Mouse (Mus musculus): ENCODE data around the gene Rbm42. TPM values are rescaled to one million over a fixed set of nuclear protein-coding genes. Genes with fewer than 3 reads are reported as not detected.

Gene Rbm42
- total RNA-seq, 2 experiments from 2014 or later = 66.8 to 70.8 TPM

DNA sequence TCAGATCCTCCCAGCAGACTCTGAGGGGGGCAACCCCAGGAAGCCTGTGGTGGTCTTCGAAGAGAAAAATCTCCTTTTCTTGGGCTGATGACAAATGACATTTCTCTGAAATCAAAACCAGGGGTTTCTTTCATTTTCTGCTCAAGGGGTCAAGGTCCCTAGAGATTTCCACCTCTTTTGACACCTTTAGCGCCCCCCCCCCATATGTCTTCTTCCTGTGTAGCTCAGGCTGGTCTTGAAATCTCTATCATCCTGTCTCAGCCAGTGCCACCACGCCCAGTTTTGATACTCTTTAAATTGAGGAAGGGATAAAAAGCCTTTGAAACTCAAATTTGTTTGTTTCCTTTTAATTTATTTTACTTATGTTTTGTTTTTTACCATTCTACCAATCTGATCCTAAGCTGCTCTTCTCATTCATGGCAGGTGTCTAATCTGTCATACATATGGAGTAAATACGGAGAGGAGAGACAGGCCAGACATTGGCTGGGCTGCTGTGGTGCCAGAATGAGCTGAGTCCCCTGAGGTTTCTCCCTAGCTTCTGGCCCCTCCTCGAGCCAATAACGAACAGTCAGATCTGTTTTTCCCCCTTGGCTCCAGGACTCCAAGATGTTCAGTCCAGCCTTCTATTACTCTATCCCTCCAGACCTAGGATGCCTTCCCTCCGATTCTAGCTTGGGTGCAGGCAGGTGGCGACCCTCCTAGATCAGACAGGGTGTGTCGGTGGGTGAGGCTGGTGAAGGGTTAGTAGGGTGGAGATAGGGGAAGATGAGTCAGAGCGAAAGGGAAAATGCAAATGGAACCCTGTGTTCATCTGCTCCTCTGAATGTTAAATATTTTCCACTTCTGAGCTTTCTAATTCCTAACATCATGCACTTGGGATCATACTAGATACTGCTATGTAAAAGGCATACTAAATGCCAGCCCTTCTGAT lies 56.3 kb downstream of the Rbm42 start:
- no peak for DNase-seq (ENCODE audit: low spot score in 2 of 2)
- intact Hi-C loops (cut with DNase I) = no loop called here

DNA sequence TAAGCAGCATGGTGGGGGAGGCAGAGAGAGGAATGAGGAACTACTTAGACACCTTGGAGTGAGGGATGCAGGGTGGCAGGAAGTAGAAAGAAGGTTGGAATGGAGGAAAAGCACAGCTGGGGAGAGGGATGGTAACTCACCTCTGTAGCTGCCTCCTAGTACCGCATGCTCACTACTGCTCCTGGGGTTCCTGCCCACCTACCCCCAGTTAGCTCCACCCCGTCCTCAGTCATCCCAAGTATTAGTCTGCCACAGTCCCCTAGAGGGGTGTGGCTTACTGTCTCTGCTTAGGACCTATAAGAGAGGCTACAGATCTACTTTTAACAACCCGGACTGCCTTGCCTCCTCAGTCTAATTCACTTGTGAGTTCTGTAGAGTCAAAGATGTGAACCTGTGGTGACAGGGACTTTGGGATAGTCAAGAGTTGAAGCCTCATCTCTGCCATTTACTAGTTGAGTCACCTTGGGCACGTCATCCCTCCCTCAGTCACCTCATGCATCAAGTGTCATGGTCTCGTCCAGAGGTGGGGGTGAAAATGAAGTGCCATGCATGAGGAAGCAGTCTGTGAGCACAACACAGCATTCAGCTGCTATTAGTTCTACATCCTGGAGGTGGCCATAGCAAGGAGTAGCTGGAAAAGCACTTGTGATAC lies 57.2 kb downstream of the Rbm42 start:
- DNase-seq (ENCODE audit: low spot score in 2 of 2) = no peak
- intact Hi-C loops (cut with DNase I) = no loop called here

- no peak for DNase-seq (ENCODE audit: low spot score in 2 of 2)
- intact Hi-C loops (cut with DNase I) = no loop called here
These were observed 58.5 kb downstream of the Rbm42 start for GRCm38 (mm10) chr7:30591605-30591951.

Other genes with a start within 250 kb of the Rbm42 start
- 10 to 100 TPM; 28.7 to 29.8 TPM for gene Tyrobp, start 236.6 kb downstream of the Rbm42 start, total RNA-seq (2021)
- 1 to 10 TPM in 1 of 2 experiments, not detected in 1; 1.2 TPM for gene Hcst, start 230.5 kb downstream of the Rbm42 start, total RNA-seq (2021)
- 1 to 10 TPM; 2.6 to 2.7 TPM for gene Nfkbid, start 228.6 kb downstream of the Rbm42 start, total RNA-seq (2021)
- 1,000 to 10,000 TPM; 1,270 to 1,289 TPM for gene Aplp1, start 204.8 kb downstream of the Rbm42 start, total RNA-seq (2021)
- 10 to 100 TPM; 11.4 to 11.7 TPM for gene Kirrel2, start 192.6 kb downstream of the Rbm42 start, total RNA-seq (2021)
- 1 to 10 TPM in 1 of 2 experiments, under 1 TPM in 1; 0.78 to 1.5 TPM for gene Nphs1, start 192.0 kb downstream of the Rbm42 start, total RNA-seq (2021)
- gene Prodh2, start 156.7 kb downstream of the Rbm42 start, total RNA-seq (2021) = not detected
- gene Arhgap33, start 115.3 kb downstream of the Rbm42 start, total RNA-seq (2021) = 100 to 1,000 TPM; 190 to 213 TPM
- gene Hspb6, start 98.1 kb downstream of the Rbm42 start, total RNA-seq (2021) = 1 to 10 TPM; 5.1 to 6.4 TPM
- gene Proser3, start 98.0 kb downstream of the Rbm42 start, total RNA-seq (2021) = 1 to 10 TPM; 5.2 to 5.5 TPM
- 10 to 100 TPM; 45.5 to 47.8 TPM for gene Lin37, start 90.5 kb downstream of the Rbm42 start, total RNA-seq (2021)
- gene U2af1l4, start 87.0 kb downstream of the Rbm42 start, total RNA-seq (2021) = 10 to 100 TPM; 57.2 to 69.2 TPM
- gene Gm49396, start 87.0 kb downstream of the Rbm42 start, total RNA-seq (2021) = 1 to 10 TPM; 5.7 TPM
- 10 to 100 TPM; 82.7 to 90.1 TPM for gene Psenen, start 86.7 kb downstream of the Rbm42 start, total RNA-seq (2021)
- 1 to 10 TPM; 2.8 to 3.5 TPM for gene Igflr1, start 84.9 kb downstream of the Rbm42 start, total RNA-seq (2021)
- gene Kmt2b, start 61.6 kb downstream of the Rbm42 start, total RNA-seq (2021) = 10 to 100 TPM; 46.4 to 50.4 TPM
- gene Zbtb32, start 51.4 kb downstream of the Rbm42 start, total RNA-seq (2021) = not detected
- under 1 TPM; 0.23 to 0.50 TPM for gene Upk1a, start 37.5 kb downstream of the Rbm42 start, total RNA-seq (2021)
- gene Cox6b1, start 24.2 kb downstream of the Rbm42 start, total RNA-seq (2021) = 100 to 1,000 TPM; 721 to 744 TPM
- not detected for gene Etv2, start 14.5 kb downstream of the Rbm42 start, total RNA-seq (2021)
- gene Haus5, start 14.7 kb upstream of the Rbm42 start, total RNA-seq (2021) = 1 to 10 TPM; 3.5 to 6.4 TPM
- gene Pmis2, start 21.3 kb upstream of the Rbm42 start, total RNA-seq (2021) = not detected
- not detected for gene 2200002J24Rik, start 48.6 kb upstream of the Rbm42 start, total RNA-seq (2021)
- gene Atp4a, start 61.9 kb upstream of the Rbm42 start, total RNA-seq (2021) = 1 to 10 TPM in 1 of 2 experiments, under 1 TPM in 1; 0.60 to 1.2 TPM
- 100 to 1,000 TPM; 119 to 130 TPM for gene Tmem147, start 79.2 kb upstream of the Rbm42 start, total RNA-seq (2021)
- gene Gapdhs, start 93.4 kb upstream of the Rbm42 start, total RNA-seq (2021) = not detected
- 1 to 10 TPM; 5.7 to 7.0 TPM for gene Sbsn, start 101.2 kb upstream of the Rbm42 start, total RNA-seq (2021)
- 1 to 10 TPM; 4.0 to 5.0 TPM for gene Dmkn, start 113.4 kb upstream of the Rbm42 start, total RNA-seq (2021)
- not detected for gene Krtdap, start 137.6 kb upstream of the Rbm42 start, total RNA-seq (2021)
- not detected for gene Ffar2, start 173.5 kb upstream of the Rbm42 start, total RNA-seq (2021)
- gene Ffar3, start 205.9 kb upstream of the Rbm42 start, total RNA-seq (2021) = not detected
- not detected for gene Ffar1, start 211.2 kb upstream of the Rbm42 start, total RNA-seq (2021)
- not detected for gene Cd22, start 230.0 kb upstream of the Rbm42 start, total RNA-seq (2021)

Data from left cerebral cortex, postnatal 25 days (tissue).